Mouse (Mus musculus) intestine, postnatal 0 days (tissue): Measurements from ENCODE around the gene Fig4. TPM values are rescaled to one million over a fixed set of nuclear protein-coding genes. Genes with fewer than 3 reads are reported as not detected.

Experiments used
- ATAC-seq: fragments of 200-750 bp; cut with Nextera tagmentation; 2 replicates; pipeline ENCODE4 v1.8.0; 2017; ENCODE audit warnings: mild to moderate bottlenecking, moderate TSS enrichment, moderate library complexity
- H3K27ac ChIP-seq: fragments of 300-500 bp; sonication (generic); 2 replicates; pipeline ENCODE4 v1.5.1; 2014; ENCODE audit warnings: mild to moderate bottlenecking, low read depth, low read length, moderate library complexity
- H3K27me3 ChIP-seq: fragments of 300-500 bp; sonication (generic); replicated peaks from 2 replicates; pipeline ENCODE4 v1.6.1; 2014; ENCODE audit warnings: low read length, mixed read lengths; ENCODE audit not compliant: control insufficient read depth, insufficient read depth
- H3K36me3 ChIP-seq: fragments of 300-500 bp; sonication (generic); 2 replicates; pipeline ENCODE4 v1.6.1; 2014; ENCODE audit warnings: mild to moderate bottlenecking, moderate library complexity; ENCODE audit not compliant: control insufficient read depth, insufficient read depth
- H3K4me1 ChIP-seq: fragments of 300-500 bp; sonication (generic); replicated peaks from 2 replicates; pipeline ENCODE4 v1.6.1; 2014; ENCODE audit warnings: antibody characterized with exemption, low read length, mixed read lengths; ENCODE audit not compliant: control insufficient read depth, insufficient read depth
- H3K4me2 ChIP-seq: fragments of 300-500 bp; sonication (generic); replicated peaks from 2 replicates; pipeline ENCODE4 v1.6.1; 2014; ENCODE audit warnings: low read depth, mild to moderate bottlenecking, moderate library complexity
- H3K4me3 ChIP-seq: fragments of 300-500 bp; sonication (generic); 2 replicates; pipeline ENCODE4 v1.5.1; 2014; ENCODE audit warnings: low read depth, low read length
- H3K9ac ChIP-seq: fragments of 300-500 bp; sonication (generic); 2 replicates; pipeline ENCODE4 v1.6.1; 2014; ENCODE audit warnings: mild to moderate bottlenecking, low read depth, low read length
- H3K9me3 ChIP-seq: fragments of 300-500 bp; sonication (generic); 2 replicates; pipeline ENCODE4 v1.6.1; 2016; ENCODE audit warnings: mixed run types; ENCODE audit not compliant: control insufficient read depth
- CTCF ChIP-seq: sonication (generic); IDR thresholded peaks from 2 replicates; pipeline ENCODE4 v1.5.1; 2016; ENCODE audit warnings: low read depth, mild to moderate bottlenecking, control low read depth, antibody characterized with exemption, moderate library complexity
- WGBS: fragments of 180-500 bp; shearing (Covaris S2); extraction: QIAGEN DNeasy Blood & Tissue Kit; methylation state at CpG from one replicate; pipeline ENCODE4 v1.1.7; 2014; 5-methylcytosine and 5-hydroxymethylcytosine counted together
- polyA plus RNA-seq: library from polyadenylated mRNA; unstranded; fragments of >200 nt; fragmentation: Nextera tagmentation; extraction: Ambion mirVana; gene quantifications from 2 replicates; pipeline ENCODE4 v1.2.1, GENCODE M21; 2015

Fig4 gene
- polyA plus RNA-seq, 1 experiment from 2014 or later = 10.6 TPM

GRCm38 (mm10) chr10:41151021-41151420 lies 152.0 kb downstream of the Fig4 start:
- no peaks in the 10 kb centered on the region for H3K36me3 ChIP-seq
- WGBS = 65% methylated on average over 10 of the region's 10 CpGs
- no peak overlapping the region for H3K4me3 ChIP-seq
- H3K27ac ChIP-seq = no peak overlapping the region
- H3K4me2 ChIP-seq = peak overlapping the region; percentile 13
- H3K4me1 ChIP-seq = no peaks in the 10 kb centered on the region
- TF ChIP-seq CTCF = no peak
- H3K9ac ChIP-seq = no peak overlapping the region
- no peaks in the 10 kb centered on the region for H3K27me3 ChIP-seq
- no peaks in the 10 kb centered on the region for H3K9me3 ChIP-seq
- no peak for ATAC-seq

GRCm38 (mm10) chr10:41150496-41150895 lies 152.6 kb downstream of the Fig4 start:
- WGBS = 85% methylated on average over 2 of the region's 2 CpGs
- ATAC-seq = no peak
- TF ChIP-seq CTCF = no peak
- Histone ChIP-seq H3K4me3 (no peak overlapping the region), H3K4me1 (no peaks in the 10 kb centered on the region), H3K27me3 (no peaks in the 10 kb centered on the region), H3K36me3 (no peaks in the 10 kb centered on the region), H3K9ac (no peak overlapping the region), H3K4me2 (no peak overlapping the region), H3K9me3 (no peaks in the 10 kb centered on the region), H3K27ac (no peak overlapping the region)

- WGBS = 68% methylated on average over 3 of the region's 3 CpGs
- no peak for ATAC-seq
Observed at GRCm38 (mm10) chr10:41149307-41149706, 153.8 kb downstream of the Fig4 start.

GRCm38 (mm10) chr10:41146141-41146540 lies 156.9 kb downstream of the Fig4 start:
- Histone ChIP-seq H3K4me2 (no peak overlapping the region), H3K36me3 (no peaks in the 10 kb centered on the region), H3K4me1 (no peaks in the 10 kb centered on the region), H3K9ac (no peak overlapping the region), H3K4me3 (no peak overlapping the region), H3K9me3 (no peaks in the 10 kb centered on the region), H3K27ac (no peak overlapping the region), H3K27me3 (no peaks in the 10 kb centered on the region)
- 73% methylated on average over 2 of the region's 2 CpGs for WGBS
- no peak for ATAC-seq
- TF ChIP-seq CTCF = no peak

More at GRCm38 (mm10) chr10:41149307-41149706, 153.8 kb downstream of the Fig4 start:
- Histone ChIP-seq H3K4me1 (no peaks in the 10 kb centered on the region), H3K36me3 (no peaks in the 10 kb centered on the region), H3K9ac (no peak overlapping the region), H3K27ac (no peak overlapping the region), H3K9me3 (no peaks in the 10 kb centered on the region), H3K27me3 (no peaks in the 10 kb centered on the region), H3K4me2 (no peak overlapping the region), H3K4me3 (no peak overlapping the region)
- TF ChIP-seq CTCF = no peak

Other genes with a start within 250 kb of the Fig4 start
- not detected in 2 replicates for gene Gpr6, start 231.0 kb downstream of the Fig4 start, polyA plus RNA-seq
- gene Ak9, start 720 bp upstream of the Fig4 start, polyA plus RNA-seq = not detected in 2 replicates
- gene Zbtb24, start 147.1 kb upstream of the Fig4 start, polyA plus RNA-seq = 12.9 and 16.0 TPM in 2 replicates
- 32.2 and 37.7 TPM in 2 replicates for gene Mical1, start 173.1 kb upstream of the Fig4 start, polyA plus RNA-seq
- 65.1 and 65.8 TPM in 2 replicates for gene Smpd2, start 187.1 kb upstream of the Fig4 start, polyA plus RNA-seq
- 1.0 and 1.3 TPM in 2 replicates for gene Ppil6, start 187.2 kb upstream of the Fig4 start, polyA plus RNA-seq
- gene Cd164, start 216.2 kb upstream of the Fig4 start, polyA plus RNA-seq = 181 and 189 TPM in 2 replicates